Mouse (Mus musculus) kidney, adult 2 months (tissue): ENCODE results near the gene Nrip1.

Source experiments
- CTCF ChIP-seq: fragments of 200-500 bp; conservative IDR thresholded peaks from 2 replicates; pipeline ENCODE4 v1.5.1; 2011; ENCODE audit warnings: low read depth, mild to moderate bottlenecking, control low read depth, low read length, moderate library complexity, mixed read lengths; ENCODE audit not compliant: insufficient read depth, insufficient read length
- POLR2A ChIP-seq: fragments of 200-500 bp; IDR thresholded peaks from one replicate; pipeline ENCODE4 v1.6.1; 2011; ENCODE audit warnings: low read depth, low read length, control low read depth

DNA sequence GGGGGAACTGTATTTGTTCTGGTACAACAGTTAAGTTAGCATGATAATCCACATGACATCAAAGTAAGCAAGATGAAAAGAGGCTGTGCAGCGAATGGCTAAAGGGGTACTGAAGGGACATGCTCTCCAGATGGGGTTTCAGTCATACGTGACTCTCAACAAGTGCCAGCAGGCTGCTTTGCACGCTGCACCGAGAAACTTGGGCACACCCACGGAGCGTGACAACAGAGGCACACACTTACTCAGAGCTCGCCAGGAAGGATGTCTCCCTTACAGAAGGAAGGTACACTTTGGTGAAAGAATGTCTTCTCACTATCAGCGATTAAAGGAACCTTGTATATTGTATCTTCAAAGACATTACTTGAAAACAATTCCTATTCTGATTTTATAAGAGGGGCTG is 22.7 kb downstream of the Nrip1 start:
- TF ChIP-seq CTCF (no peak), POLR2A (no peak)
